ENCODE assay signal across 26 mouse cellular contexts in the genomic region with DNA sequence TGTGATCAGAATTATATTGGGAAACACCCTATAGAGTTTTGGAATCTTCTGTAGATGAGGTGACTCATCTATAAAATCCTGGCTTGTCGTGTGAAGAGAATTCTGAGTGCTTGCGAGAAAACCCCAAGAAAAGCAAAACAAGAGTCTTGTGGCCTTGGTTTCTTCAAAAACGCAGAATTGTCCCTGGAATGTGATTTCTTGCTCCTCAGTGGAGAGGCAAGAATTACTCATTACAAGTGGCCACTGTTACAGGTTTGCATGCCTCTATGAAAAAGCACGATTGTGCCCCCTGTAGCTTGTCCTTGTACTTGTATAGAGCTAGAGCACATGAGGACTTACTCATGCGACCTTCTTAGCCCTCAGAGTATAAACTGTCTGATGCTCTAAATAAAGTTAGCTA. TPM values are rescaled to one million over a fixed set of nuclear protein-coding genes. Genes with fewer than 3 reads are reported as not detected.
DNase-seq lines count a peak whose midpoint lies in the region; ATAC-seq and TF ChIP-seq lines count a peak whose summit lies in the region.
"Had no signal": no experiment of that assay in that cellular context is flagged by ENCODE, and none has a peak within 500 bp of the region (broad histone marks: within the 10 kb centered on the region; RNA-seq: fewer than 3 reads in every experiment).

No protein-coding gene starts in this region.

- H3K4me1 ChIP-seq in embryonic fibroblast, embryonic 13.5 days (ENCODE audit: control insufficient read depth, insufficient read depth, low read length) = peaks cover 19% of the 10 kb centered on the region; the same call in 1 of the 2 replicates
- peaks cover 8% of the 10 kb centered on the region for H3K4me1 ChIP-seq in hindbrain, embryonic 12.5 days

- H3K36me3 ChIP-seq in hindbrain, embryonic 12.5 days = no peaks in the 10 kb centered on the region
- H3K36me3 ChIP-seq: forebrain, embryonic 12.5 days; forebrain, embryonic 15.5 days; heart, embryonic 13.5 days; hindbrain, embryonic 15.5 days had no signal

- TF ChIP-seq POLR2A in embryonic fibroblast, embryonic 13.5 days (IDR thresholded peaks at IDR 0.05; ENCODE audit: low read depth, low read length) = no peak

- H3K27me3 ChIP-seq in hindbrain, embryonic 12.5 days = peaks cover 34% of the 10 kb centered on the region
- H3K27me3 ChIP-seq: Patski had no signal

- TF ChIP-seq CTCF in embryonic fibroblast, embryonic 13.5 days (IDR thresholded peaks at IDR 0.05; ENCODE audit: borderline replicate concordance, insufficient read depth, low read length) = no peak

- no peaks in the 10 kb centered on the region for H3K9me3 ChIP-seq in hindbrain, embryonic 12.5 days (replicated peaks)
- H3K9me3 ChIP-seq: forebrain, embryonic 12.5 days; forebrain, embryonic 15.5 days; heart, embryonic 13.5 days; hindbrain, embryonic 15.5 days had no signal

- DNase-seq in frontal cortex, postnatal 25 days (ENCODE audit: low spot score in 2 of 2) = no peak
- DNase-seq in Muller cell, postnatal 12 days (ENCODE audit: inconsistent ontology term) = peak; percentile 14
- no peak for DNase-seq in ovary, postnatal 14 days (ENCODE audit: low spot score)
- DNase-seq in embryo, embryonic 11 days = no peak
- DNase-seq: adrenal gland, postnatal 10 days; adrenal gland, postnatal 36 days; cerebellum, adult 11-12 months; cerebellum, adult 8-10 months; cerebellum, postnatal 10 days; cerebellum, postnatal 36 days; gastrocnemius, adult 2 months; gastrocnemius, postnatal 14 days; heart, adult 18-20 months; heart, postnatal 14 days; heart, postnatal 4 days had no signal

- H3K9ac ChIP-seq in hindbrain, embryonic 12.5 days = no peak overlapping the region
- H3K9ac ChIP-seq: forebrain, embryonic 12.5 days; forebrain, embryonic 15.5 days; heart, embryonic 13.5 days; hindbrain, embryonic 15.5 days had no signal

- H3K4me2 ChIP-seq in hindbrain, embryonic 12.5 days (replicated peaks) = no peak overlapping the region
- H3K4me2 ChIP-seq: forebrain, embryonic 12.5 days; forebrain, embryonic 15.5 days; heart, embryonic 13.5 days; hindbrain, embryonic 15.5 days had no signal

- no peak overlapping the region for H3K4me3 ChIP-seq in embryonic fibroblast, embryonic 13.5 days (ENCODE audit: insufficient read depth, low read length)
- H3K4me3 ChIP-seq in hindbrain, embryonic 12.5 days = no peak overlapping the region
- H3K4me3 ChIP-seq: forebrain, embryonic 12.5 days; forebrain, embryonic 15.5 days; gastrocnemius, adult 2 months; heart, embryonic 13.5 days; hindbrain, embryonic 15.5 days had no signal

- ATAC-seq in frontal cortex, adult (ENCODE audit: low TSS enrichment) = peak; percentile 43; the same call in 1 of the 2 replicates
- ATAC-seq in hindbrain, embryonic 12.5 days (ENCODE audit: low FRiP score) = no peak
- ATAC-seq: CD4-positive, CD25-positive, alpha-beta regulatory T cell, adult 4 months; forebrain, embryonic 15.5 days; intestine, postnatal 0 days; Patski had no signal

- WGBS in hindbrain, embryonic 12.5 days = 79% methylated on average over 5 of the region's 5 CpGs

- peak overlapping the region; percentile 66 for H3K27ac ChIP-seq in embryonic fibroblast, embryonic 13.5 days (ENCODE audit: insufficient read depth, low read length)
- H3K27ac ChIP-seq in hindbrain, embryonic 12.5 days = no peak overlapping the region
- H3K27ac ChIP-seq: forebrain, embryonic 12.5 days; forebrain, embryonic 15.5 days; gastrocnemius, adult 2 months; heart, embryonic 13.5 days; hindbrain, embryonic 15.5 days had no signal

RNA-seq across cellular contexts. Expression of gene Vinac1, which starts 12.6 kb away (rescaled TPM):
- not detected in 2 replicates for polyA plus RNA-seq in embryonic fibroblast, embryonic 13.5 days (2011; ENCODE audit: insufficient read length, low read depth, missing spikeins)
- polyA plus RNA-seq in hindbrain, embryonic 12.5 days (2016; fragmentation: Nextera tagmentation; extraction: Ambion mirVana) = 0.52 and 0.59 TPM in 2 replicates
- polyA plus RNA-seq: C2C12; CD4-positive, CD25-positive, alpha-beta regulatory T cell, adult 4 months; intestine, postnatal 0 days had no signal

RNA-seq across cellular contexts. Expression of gene Ttl, which starts 30.4 kb away (rescaled TPM):
- 13.0 and 16.5 TPM in 2 replicates for polyA plus RNA-seq in embryonic fibroblast, embryonic 13.5 days (2011; ENCODE audit: insufficient read length, low read depth, missing spikeins)
- 23.4 and 24.1 TPM in 2 replicates for polyA plus RNA-seq in hindbrain, embryonic 12.5 days (2016; fragmentation: Nextera tagmentation; extraction: Ambion mirVana)
